In the genomic region with DNA sequence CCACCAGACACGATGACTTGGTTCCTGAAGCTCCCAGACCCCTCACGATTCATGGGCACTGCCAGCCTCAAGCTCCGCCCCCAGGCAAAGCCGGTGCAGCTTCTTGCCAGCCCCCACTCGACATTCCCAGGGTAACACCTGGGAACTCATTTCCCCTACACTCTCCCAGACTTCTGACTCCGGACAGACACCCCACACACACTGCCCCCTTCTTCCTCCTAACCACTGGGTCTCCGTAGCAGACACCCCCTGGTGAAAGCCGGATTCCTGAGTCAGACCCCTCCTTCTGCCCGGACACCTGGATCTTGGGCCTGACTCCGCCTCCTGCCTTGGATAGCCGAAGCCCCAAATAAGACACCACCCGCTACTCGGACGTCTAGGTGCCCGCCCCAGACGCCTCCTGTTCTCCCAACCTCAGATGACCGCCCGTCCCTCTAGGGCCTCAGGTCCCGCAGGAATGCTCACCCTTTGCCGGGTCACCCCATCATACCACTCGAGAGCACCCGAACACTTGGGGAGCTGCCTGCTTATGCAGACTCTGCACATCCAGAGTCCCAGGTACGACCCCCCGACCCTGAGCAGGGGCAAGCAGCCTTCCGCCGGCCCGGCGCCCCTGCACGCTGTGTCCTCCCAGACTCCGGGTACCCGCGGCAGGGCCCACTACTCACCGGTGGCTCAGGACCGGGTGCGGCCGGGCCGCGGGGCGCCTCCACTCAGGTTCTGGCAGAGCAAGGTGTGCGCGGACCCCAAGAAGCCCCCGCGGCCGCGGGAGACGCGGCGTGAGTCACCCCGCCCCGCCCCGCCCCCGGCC, we compare ENCODE assay signal across 1 mouse cellular context.
TF ChIP-seq lines count a peak whose summit lies in the region.

Gene Cd164l2 (plus strand): TSS at position 381 of the 811 bp plus-strand sequence.
Gene Gpr3 (minus strand): TSS at position 786 of the 811 bp plus-strand sequence.

TF ChIP-seq in CH12.LX, 34 proteins besides CTCF, POLR2A, EP300 and RAD21 (continued from another document):
- TF ChIP-seq MYC (IDR thresholded peaks at IDR 0.05; ENCODE audit: low read depth, low read length) = no peak
- TF ChIP-seq MEF2A (IDR thresholded peaks at IDR 0.05; ENCODE audit: borderline replicate concordance, low read depth, low read length) = no peak
- no peak for TF ChIP-seq BHLHE40 (IDR thresholded peaks at IDR 0.05; ENCODE audit: low read depth, low read length)
- no peak for TF ChIP-seq USF2 (conservative IDR thresholded peaks at IDR 0.05; ENCODE audit: low read depth, low read length)
- TF ChIP-seq MAX (IDR thresholded peaks at IDR 0.05; ENCODE audit: low read length) = no peak
- no peak for TF ChIP-seq ZC3H11A (IDR thresholded peaks at IDR 0.05; ENCODE audit: low read depth, low read length)
- no peak for TF ChIP-seq UBTF (IDR thresholded peaks at IDR 0.05; ENCODE audit: low read depth, low read length)
- TF ChIP-seq SMC3 (IDR thresholded peaks at IDR 0.05; ENCODE audit: low read depth, low read length) = no peak
TF ChIP-seq in CH12.LX: peak in this region for 0.
